Mouse (Mus musculus) liver, postnatal 0 days (tissue): ENCODE measurements around the gene Rnf128. TPM values are rescaled to one million over a fixed set of nuclear protein-coding genes. Genes with fewer than 3 reads are reported as not detected.
A peak's percentile ranks its signal among the peaks of the same experiment; 100 is the strongest.

ENCODE experiments used
- ATAC-seq: fragments of 200-750 bp; cut with Nextera tagmentation; 2 replicates; pipeline ENCODE4 v1.8.0; 2017; ENCODE audit warnings: mild to moderate bottlenecking, moderate library complexity
- DNase-seq: peaks from one replicate; pipeline ENCODE4 v3.0.0-alpha.2; 2016
- H3K27ac ChIP-seq: fragments of 300-500 bp; sonication (generic); 2 replicates; pipeline ENCODE4 v1.5.1; 2014; ENCODE audit warnings: antibody characterized with exemption, moderate library complexity, mild to moderate bottlenecking, low read depth
- H3K27me3 ChIP-seq: fragments of 300-500 bp; sonication (generic); 2 replicates; pipeline ENCODE4 v1.6.1; 2014; ENCODE audit warnings: low read length, control low read depth, mixed read lengths; ENCODE audit not compliant: insufficient read depth
- H3K36me3 ChIP-seq: fragments of 300-500 bp; sonication (generic); replicated peaks from 2 replicates; pipeline ENCODE4 v1.6.1; 2014; ENCODE audit warnings: mild to moderate bottlenecking, control low read depth, low read length, moderate library complexity, mixed read lengths; ENCODE audit not compliant: insufficient read depth
- H3K4me1 ChIP-seq: fragments of 300-500 bp; sonication (generic); 2 replicates; pipeline ENCODE4 v1.6.1; 2014; ENCODE audit warnings: antibody characterized with exemption, mild to moderate bottlenecking, control low read depth; ENCODE audit not compliant: insufficient read depth
- H3K4me2 ChIP-seq: fragments of 300-500 bp; sonication (generic); 2 replicates; pipeline ENCODE4 v1.6.1; 2014; ENCODE audit warnings: low read depth, mild to moderate bottlenecking, low read length, moderate library complexity, mixed read lengths
- H3K4me3 ChIP-seq: fragments of 300-500 bp; sonication (generic); 2 replicates; pipeline ENCODE4 v1.5.1; 2014; ENCODE audit warnings: low read depth, low read length
- H3K9ac ChIP-seq: fragments of 300-500 bp; sonication (generic); replicated peaks from 2 replicates; pipeline ENCODE4 v1.6.1; 2014; ENCODE audit warnings: mild to moderate bottlenecking, moderate library complexity
- H3K9me3 ChIP-seq: fragments of 300-500 bp; sonication (generic); 2 replicates; pipeline ENCODE4 v1.6.1; 2016; ENCODE audit warnings: mild to moderate bottlenecking, control low read depth, low read length, mixed read lengths
- CTCF ChIP-seq: sonication (generic); IDR thresholded peaks from 2 replicates; pipeline ENCODE4 v1.5.1; 2016; ENCODE audit warnings: antibody characterized with exemption, low read depth
- EP300 ChIP-seq: IDR thresholded peaks from 2 replicates; pipeline ENCODE4 v1.6.1; 2016; ENCODE audit warnings: antibody characterized with exemption, low read depth, mild to moderate bottlenecking
- WGBS: fragments of 180-500 bp; shearing (Covaris S2); extraction: QIAGEN DNeasy Blood & Tissue Kit; methylation state at CpG from one replicate; pipeline ENCODE4 v1.1.7; 2014; ENCODE audit not compliant: insufficient replicate concordance; 5-methylcytosine and 5-hydroxymethylcytosine counted together
- polyA plus RNA-seq: library from polyadenylated mRNA; unstranded; fragments of >200 nt; fragmentation: Nextera tagmentation; extraction: Ambion mirVana; gene quantifications from 2 replicates; pipeline ENCODE4 v1.2.1, GENCODE M21; 2015

Gene Rnf128
- polyA plus RNA-seq, 1 experiment from 2014 or later, result 91.1 TPM

GRCm38 (mm10) chrX:139684410-139684774, 121.3 kb downstream of the Rnf128 start:
- H3K27me3 ChIP-seq, result no peaks in the 10 kb centered on the region
- no peak for TF ChIP-seq CTCF
- no peak for TF ChIP-seq EP300

GRCm38 (mm10) chrX:139684775-139685695, 121.9 kb downstream of the Rnf128 start, which contains the start of gene Tbc1d8b:
TSS of gene Tbc1d8b (plus strand) at chrX:139684996.
- TF ChIP-seq EP300, result no peak
- TF ChIP-seq CTCF, result no peak
- peak within 1 kb of the TSS; percentile 64 for H3K4me3 ChIP-seq
- peak within 1 kb of the TSS; percentile 65 for H3K9ac ChIP-seq
- H3K4me1 ChIP-seq, result no peaks in the 10 kb centered on the region; the same call in 1 of the 2 replicates
- H3K36me3 ChIP-seq, result no peaks in the 10 kb centered on the region
- peak within 1 kb of the TSS; percentile 78 for H3K4me2 ChIP-seq
- no peaks in the 10 kb centered on the region for H3K27me3 ChIP-seq
- H3K27ac ChIP-seq, result peak within 1 kb of the TSS; percentile 5; the same call in 1 of the 2 replicates
- WGBS, result 13% methylated on average over 42 of the region's 43 CpGs
- ATAC-seq (peak; percentile 100), DNase-seq (peak; percentile 72)
- 0 out of 2 replicates have a peak, but pooled peaks cover 2% of the 10 kb centered on the region for H3K9me3 ChIP-seq

More at GRCm38 (mm10) chrX:139684410-139684774, 121.3 kb downstream of the Rnf128 start:
- Histone ChIP-seq H3K27ac (peak overlapping the region; percentile 5; the same call in 1 of the 2 replicates), H3K4me3 (peak overlapping the region; percentile 64), H3K36me3 (no peaks in the 10 kb centered on the region), H3K9me3 (0 out of 2 replicates have a peak, but pooled peaks cover 2% of the 10 kb centered on the region), H3K4me2 (peak overlapping the region; percentile 78), H3K4me1 (no peaks in the 10 kb centered on the region; the same call in 1 of the 2 replicates), H3K9ac (peak overlapping the region; percentile 65)
- DNase-seq (no peak), ATAC-seq (peak; percentile 50)
- WGBS, result 15% methylated on average over 8 of the region's 8 CpGs

- no peak within 1 kb of the TSS for H3K4me3 ChIP-seq
- H3K4me2 ChIP-seq, result no peak within 1 kb of the TSS
- DNase-seq (no peak), ATAC-seq (no peak)
- no peak within 1 kb of the TSS for H3K9ac ChIP-seq
- WGBS, result 91% methylated on average over 8 of the region's 8 CpGs
- no peaks in the 10 kb centered on the region for H3K4me1 ChIP-seq
- TF ChIP-seq CTCF (no peak), EP300 (no peak)
- no peaks in the 10 kb centered on the region for H3K27me3 ChIP-seq
- H3K9me3 ChIP-seq, result no peaks in the 10 kb centered on the region
- H3K27ac ChIP-seq, result no peak within 1 kb of the TSS
- no peaks in the 10 kb centered on the region for H3K36me3 ChIP-seq
Observed at GRCm38 (mm10) chrX:139714381-139714780, 151.3 kb downstream of the Rnf128 start, which contains the start of gene Gm15013. TSS of gene Gm15013 (minus strand) at chrX:139714481.

- H3K27ac ChIP-seq, result no peak overlapping the region
- H3K36me3 ChIP-seq, result no peaks in the 10 kb centered on the region
- TF ChIP-seq EP300, result no peak
- no peak for TF ChIP-seq CTCF
- no peaks in the 10 kb centered on the region for H3K4me1 ChIP-seq
- no peak for ATAC-seq
- no peaks in the 10 kb centered on the region for H3K27me3 ChIP-seq
- WGBS, result 92% methylated on average over 2 of the region's 2 CpGs
- no peak overlapping the region for H3K9ac ChIP-seq
- no peak overlapping the region for H3K4me2 ChIP-seq
- DNase-seq, result no peak
- no peaks in the 10 kb centered on the region for H3K9me3 ChIP-seq
- H3K4me3 ChIP-seq, result no peak overlapping the region
Observed at GRCm38 (mm10) chrX:139722350-139722749, 159.2 kb downstream of the Rnf128 start.

Other genes with a start within 250 kb of the Rnf128 start
- not detected in 2 replicates for gene Trap1a, start 229.6 kb upstream of the Rnf128 start, polyA plus RNA-seq
- gene D330045A20Rik, start 82.9 kb upstream of the Rnf128 start, polyA plus RNA-seq, result 2.1 and 2.5 TPM in 2 replicates
- gene Tbc1d8b, start 121.7 kb downstream of the Rnf128 start, polyA plus RNA-seq, result 0.81 and 0.93 TPM in 2 replicates
- 0.14 TPM in 1 of 2 replicates, not detected in the other for gene Gm15013, start 151.2 kb downstream of the Rnf128 start, polyA plus RNA-seq
- not detected in 2 replicates for gene Ripply1, start 219.0 kb downstream of the Rnf128 start, polyA plus RNA-seq
- 8.1 and 8.4 TPM in 2 replicates for gene Cldn2, start 237.5 kb downstream of the Rnf128 start, polyA plus RNA-seq